Mouse (Mus musculus): ENCODE measurements at regions not wholly inside any gene's neighbourhood (a gene's known extent, or its start where the extent isn't known, plus 50 kb on each side); places are given as distances from the start of the nearest gene placed in this dataset.

GRCm38 (mm10) chr2:61022411-61022810 lies 59.4 kb upstream of the Rbms1 start:
- TF ChIP-seq CTCF (IDR thresholded peaks at IDR 0.05; ENCODE audit: low read depth) (no peak), EP300 (IDR thresholded peaks at IDR 0.05; ENCODE audit: low read depth) (no peak)
- H3K36me3 ChIP-seq (replicated peaks; ENCODE audit: control insufficient read depth, insufficient read depth, low read depth): no peaks in the 10 kb centered on the region
- no peaks in the 10 kb centered on the region for H3K27me3 ChIP-seq (ENCODE audit: control insufficient read depth, insufficient read depth, low read length)
- 69% methylated on average over 5 of the region's 5 CpGs for WGBS (ENCODE audit: insufficient replicate concordance)
- no peak for DNase-seq (ENCODE audit: low read depth in 3 of 3, low spot score in 3 of 3)
- ATAC-seq (ENCODE audit: insufficient read depth): no peak
- no peak overlapping the region for H3K4me3 ChIP-seq (ENCODE audit: insufficient read depth in 1 of 2, low read depth in 2 of 2, low read length in 2 of 2)
- H3K4me2 ChIP-seq (ENCODE audit: low read depth): no peak overlapping the region
- no peak overlapping the region for H3K27ac ChIP-seq
- H3K9ac ChIP-seq (replicated peaks): no peak overlapping the region
- H3K9me3 ChIP-seq (ENCODE audit: control insufficient read depth, low read length): no peaks in the 10 kb centered on the region
- H3K4me1 ChIP-seq (replicated peaks; ENCODE audit: control insufficient read depth in 2 of 2, insufficient read depth in 2 of 2, low read length in 1 of 2): no peaks in the 10 kb centered on the region

GRCm38 (mm10) chr2:61020791-61021190 lies 57.8 kb upstream of the Rbms1 start:
- no peaks in the 10 kb centered on the region for H3K27me3 ChIP-seq (ENCODE audit: control insufficient read depth, insufficient read depth, low read length)
- H3K36me3 ChIP-seq (replicated peaks; ENCODE audit: control insufficient read depth, insufficient read depth, low read depth): no peaks in the 10 kb centered on the region
- H3K27ac ChIP-seq: no peak overlapping the region
- WGBS (ENCODE audit: insufficient replicate concordance): 50% methylated on average over 4 of the region's 4 CpGs
- TF ChIP-seq EP300 (IDR thresholded peaks at IDR 0.05; ENCODE audit: low read depth): no peak
- TF ChIP-seq CTCF (IDR thresholded peaks at IDR 0.05; ENCODE audit: low read depth): no peak
- DNase-seq (ENCODE audit: low read depth in 3 of 3, low spot score in 3 of 3) (no peak), ATAC-seq (ENCODE audit: insufficient read depth) (no peak)
- no peaks in the 10 kb centered on the region for H3K9me3 ChIP-seq (ENCODE audit: control insufficient read depth, low read length)
- H3K4me2 ChIP-seq (ENCODE audit: low read depth): no peak overlapping the region
- H3K9ac ChIP-seq (replicated peaks): no peak overlapping the region
- H3K4me1 ChIP-seq (replicated peaks; ENCODE audit: control insufficient read depth in 2 of 2, insufficient read depth in 2 of 2, low read length in 1 of 2): no peaks in the 10 kb centered on the region
- no peak overlapping the region for H3K4me3 ChIP-seq (ENCODE audit: insufficient read depth in 1 of 2, low read depth in 2 of 2, low read length in 2 of 2)

- Histone ChIP-seq H3K4me3 (ENCODE audit: insufficient read depth in 1 of 2, low read depth in 2 of 2, low read length in 2 of 2) (no peak overlapping the region), H3K4me1 (replicated peaks; ENCODE audit: control insufficient read depth in 2 of 2, insufficient read depth in 2 of 2, low read length in 1 of 2) (no peaks in the 10 kb centered on the region)
- WGBS (ENCODE audit: insufficient replicate concordance): 24% methylated on average over 6 of the region's 6 CpGs
Observed at GRCm38 (mm10) chr2:61013006-61013405, 50.0 kb upstream of the Rbms1 start.

More at GRCm38 (mm10) chr2:61013006-61013405, 50.0 kb upstream of the Rbms1 start:
- Histone ChIP-seq H3K27me3 (ENCODE audit: control insufficient read depth, insufficient read depth, low read length) (no peaks in the 10 kb centered on the region), H3K9me3 (ENCODE audit: control insufficient read depth, low read length) (no peaks in the 10 kb centered on the region), H3K4me2 (ENCODE audit: low read depth) (no peak overlapping the region), H3K9ac (replicated peaks) (no peak overlapping the region), H3K27ac (no peak overlapping the region), H3K36me3 (replicated peaks; ENCODE audit: control insufficient read depth, insufficient read depth, low read depth) (no peaks in the 10 kb centered on the region)
- no peak for ATAC-seq (ENCODE audit: insufficient read depth)
- DNase-seq (ENCODE audit: low read depth in 3 of 3, low spot score in 3 of 3): no peak
- TF ChIP-seq CTCF (IDR thresholded peaks at IDR 0.05; ENCODE audit: low read depth) (no peak), EP300 (IDR thresholded peaks at IDR 0.05; ENCODE audit: low read depth) (no peak)
